Mouse (Mus musculus) frontal cortex, postnatal 10 days (tissue): ENCODE measurements around the gene Rdh5.

Experiments
- DNase-seq, 2 experiments: peaks; one replicate each; pipeline ENCODE4 v3.0.0; 2022; ENCODE audit warnings: low spot score in 2 of 2, mixed read lengths in 1 of 2

Rdh5 gene

DNA sequence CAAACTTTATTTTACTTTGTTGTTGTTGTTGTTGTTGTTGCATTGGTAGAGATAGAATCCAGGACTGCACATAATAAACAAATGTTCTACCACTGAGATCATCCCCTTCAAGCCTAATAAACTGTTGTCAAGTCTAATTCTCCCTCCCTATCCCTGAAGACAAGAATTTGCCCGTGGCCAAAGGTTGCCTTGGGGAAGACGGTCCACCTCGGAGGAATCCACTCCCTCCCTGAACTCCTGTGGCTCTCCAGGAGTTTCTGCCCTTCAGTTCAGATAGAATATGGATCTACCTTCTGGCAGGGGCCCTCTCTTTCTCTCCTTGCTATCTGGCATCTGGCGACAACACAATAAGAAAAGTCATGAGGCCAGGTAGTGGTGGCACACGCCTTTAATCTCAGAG, 17.9 kb downstream of the Rdh5 start:
- no peak for DNase-seq

DNA sequence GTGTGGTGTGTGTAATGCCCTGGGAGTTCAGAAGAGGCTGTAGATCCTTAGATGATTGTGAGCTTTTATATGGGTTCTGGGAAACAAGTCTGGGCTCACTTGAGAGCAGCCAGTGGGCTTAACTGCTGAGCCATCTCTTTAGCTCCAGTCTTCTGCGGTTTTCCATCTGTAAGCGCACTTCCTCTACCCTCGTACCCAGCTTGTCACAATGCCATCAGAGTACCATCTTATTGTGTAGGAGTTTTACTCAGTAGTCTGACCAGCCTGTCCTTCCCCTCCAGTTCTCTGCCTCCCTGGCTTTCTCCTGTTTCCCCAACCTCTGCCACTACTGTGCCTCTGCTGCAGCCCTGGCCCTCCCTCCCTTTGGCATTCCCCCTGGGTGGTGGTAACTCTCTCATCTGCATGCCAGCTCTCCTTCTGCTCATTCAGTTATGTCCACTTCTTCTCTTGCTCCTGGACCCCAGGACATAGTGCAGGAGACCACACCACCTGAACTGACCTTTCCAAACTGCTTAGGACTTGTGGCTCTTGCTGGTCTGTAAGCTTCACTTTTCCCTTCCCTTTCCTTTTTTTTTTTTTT, 20.2 kb downstream of the Rdh5 start:
- no peak for DNase-seq

DNA sequence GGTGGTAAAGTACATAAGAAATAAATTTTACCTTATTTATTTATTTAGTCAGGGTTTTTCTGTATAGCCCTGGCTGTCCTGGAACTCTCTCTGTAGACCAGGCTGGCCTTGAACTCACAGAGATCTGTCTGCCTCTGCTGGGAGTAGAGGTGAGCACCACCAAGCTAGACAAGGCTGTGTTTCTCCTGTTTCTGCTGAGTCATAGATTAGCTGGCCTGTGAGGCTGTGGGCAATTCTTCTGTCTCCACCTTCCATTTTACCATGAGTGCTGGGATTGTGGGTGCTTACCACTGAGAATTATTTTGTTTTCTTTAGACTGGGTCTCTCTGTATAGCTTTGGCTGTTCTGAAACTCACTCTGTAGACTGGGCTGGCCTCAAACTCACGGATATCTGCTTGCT, 21.3 kb downstream of the Rdh5 start:
- DNase-seq, result no peak

DNA sequence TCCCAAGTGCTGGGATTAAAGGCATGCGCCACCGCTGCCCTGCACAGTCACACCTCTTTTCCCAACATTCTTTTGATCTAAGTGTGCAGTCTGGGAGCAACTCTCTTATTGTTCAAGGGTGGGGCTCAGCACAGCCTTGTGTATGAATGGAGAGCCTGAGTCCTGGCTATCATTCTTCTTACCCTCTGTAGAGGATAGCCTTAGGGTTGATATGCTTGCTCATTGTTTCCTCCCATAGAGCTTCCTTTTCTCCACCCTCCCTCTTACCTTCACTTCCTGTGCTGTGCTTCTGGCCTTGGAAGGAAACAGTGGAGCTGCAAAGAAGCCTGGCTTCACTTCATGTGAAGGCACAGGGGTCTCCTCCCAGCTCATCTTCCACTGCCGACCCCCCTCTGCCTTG, 22.0 kb downstream of the Rdh5 start, which contains the start of gene Cd63:
Cd63 (plus strand) TSS at position 292 of the 400 bp plus-strand sequence.
- DNase-seq, result no peak

DNA sequence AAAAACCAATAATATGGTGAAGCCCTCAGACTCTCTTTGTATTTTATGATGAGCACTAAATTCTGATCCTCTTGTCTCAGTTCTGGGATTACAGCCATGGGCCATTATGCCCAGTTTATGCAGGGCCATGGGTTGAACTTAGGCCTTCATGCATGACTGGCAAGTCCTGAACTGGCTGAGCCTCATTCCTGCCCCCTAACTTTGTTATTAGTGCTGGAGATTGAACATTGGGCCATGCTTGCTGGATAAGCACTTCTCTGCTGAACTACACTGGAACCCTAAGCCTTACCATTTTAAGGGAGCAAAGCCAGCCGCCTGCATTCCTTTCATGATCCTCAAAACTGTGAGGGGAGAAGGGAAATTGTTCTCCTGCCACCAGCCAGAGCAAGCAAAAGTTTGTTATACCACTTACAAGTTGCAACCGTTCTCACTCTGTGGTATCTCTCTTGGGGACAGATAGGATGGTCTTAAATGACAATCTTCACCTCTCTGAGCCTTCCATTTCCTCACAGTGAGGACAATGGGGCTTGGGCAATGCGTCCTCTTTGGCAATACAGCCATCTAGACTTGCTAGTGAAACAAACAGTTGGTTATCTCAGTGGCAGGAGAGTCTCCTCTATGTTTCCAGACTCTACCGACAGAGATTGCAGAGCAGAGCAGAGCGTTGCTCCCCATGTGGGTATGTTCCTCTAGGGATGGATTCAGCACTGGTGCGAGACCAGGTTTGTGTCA, 22.8 kb downstream of the Rdh5 start:
- DNase-seq, result no peak

DNA sequence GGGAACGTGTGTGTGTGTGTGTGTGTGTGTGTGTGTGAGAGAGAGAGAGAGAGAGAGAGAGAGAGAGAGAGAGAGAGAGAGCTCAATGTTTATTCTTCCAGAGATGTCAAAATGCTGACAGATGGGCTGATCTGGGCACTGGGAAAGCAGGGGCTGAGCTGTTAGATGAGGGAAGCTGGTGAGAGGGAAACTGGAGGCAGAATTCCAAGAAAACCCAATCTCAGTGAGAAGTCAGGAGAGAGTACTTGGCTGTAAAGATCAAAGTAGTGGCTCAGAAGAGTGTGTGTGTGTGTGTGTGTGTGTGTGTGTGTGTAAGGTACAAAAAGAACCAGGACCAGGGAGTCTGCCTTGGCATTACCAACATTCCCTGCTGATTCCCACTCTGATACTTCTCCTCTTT, 25.2 kb downstream of the Rdh5 start:
- DNase-seq, result no peak

DNA sequence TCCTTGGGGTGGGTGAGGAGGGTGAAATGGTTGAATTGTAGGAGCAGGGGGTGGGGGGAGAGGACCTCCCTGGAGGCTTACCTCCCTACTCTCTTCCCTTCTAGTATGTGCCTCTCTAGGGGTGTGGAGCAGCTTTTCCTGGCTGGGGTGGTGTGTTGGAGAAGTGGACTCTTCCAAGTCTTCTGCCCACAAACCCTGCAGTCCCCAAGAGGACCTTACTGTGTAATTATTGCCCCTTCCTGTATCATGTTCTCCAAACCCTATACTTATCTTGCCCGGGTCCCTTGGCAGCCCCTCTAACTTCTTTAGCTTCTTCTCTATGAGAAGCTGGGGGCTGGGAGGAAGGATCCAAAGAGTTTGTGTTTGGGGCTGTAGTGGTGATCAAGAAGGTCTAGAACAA, 25.9 kb downstream of the Rdh5 start:
- no peak for DNase-seq

DNA sequence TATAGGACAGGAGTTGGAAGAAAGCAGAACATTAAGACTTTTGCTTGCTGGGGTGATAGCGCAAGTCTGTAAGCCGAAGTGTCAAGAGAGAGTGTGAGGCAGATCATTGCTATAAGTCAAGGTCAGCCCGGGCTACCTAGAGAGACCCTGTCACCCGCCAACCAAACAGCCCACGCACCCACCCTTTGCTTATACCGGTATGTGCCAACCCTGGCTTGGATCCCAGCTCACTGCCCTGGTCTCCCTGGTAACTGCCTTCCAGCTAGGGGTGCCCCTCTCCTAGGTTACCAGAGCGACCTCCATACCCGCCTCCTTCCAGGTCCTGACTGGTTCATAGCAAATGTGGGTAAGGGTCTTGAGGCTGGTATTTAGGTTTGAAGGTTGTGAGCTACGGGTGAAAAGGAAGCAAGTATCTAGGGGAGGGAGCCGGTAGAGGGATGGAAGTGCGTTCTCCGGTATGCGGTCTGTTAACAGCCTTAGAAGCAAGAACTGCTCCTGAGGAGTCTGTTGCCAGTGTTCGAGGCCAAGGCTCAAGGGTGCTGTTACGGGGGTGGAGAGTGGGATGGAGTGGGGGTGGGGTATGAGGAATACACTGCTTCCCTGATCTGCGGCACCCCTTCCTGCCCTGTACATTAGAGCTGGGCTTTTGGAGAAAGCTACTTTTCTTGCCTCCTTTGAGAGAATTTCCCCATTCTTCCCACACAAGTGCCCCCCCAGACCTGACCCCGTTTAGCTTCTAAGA, 26.6 kb downstream of the Rdh5 start:
- peak in 1 of 2 experiments; percentile 56 for DNase-seq

DNA sequence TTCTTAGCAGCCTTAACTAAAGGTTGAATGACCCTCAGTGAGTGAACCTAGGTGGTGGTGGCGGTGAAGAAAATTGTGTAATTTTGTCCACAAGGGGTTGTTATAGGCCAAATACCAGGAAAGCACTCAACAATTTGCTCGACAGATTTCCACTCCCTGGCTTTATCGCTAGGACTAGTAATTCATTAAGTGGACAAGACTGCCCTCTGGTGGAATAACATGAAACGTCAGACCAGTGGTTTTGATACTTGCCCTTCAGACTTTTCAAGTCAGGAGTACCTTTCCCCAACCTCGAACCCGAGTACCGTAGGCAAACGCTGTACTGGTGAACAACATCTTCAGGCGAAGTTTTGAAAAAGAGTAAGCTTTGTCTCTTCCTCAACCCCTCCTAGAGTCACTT, 27.3 kb downstream of the Rdh5 start:
- DNase-seq, result peak in 1 of 2 experiments; percentile 69

DNA sequence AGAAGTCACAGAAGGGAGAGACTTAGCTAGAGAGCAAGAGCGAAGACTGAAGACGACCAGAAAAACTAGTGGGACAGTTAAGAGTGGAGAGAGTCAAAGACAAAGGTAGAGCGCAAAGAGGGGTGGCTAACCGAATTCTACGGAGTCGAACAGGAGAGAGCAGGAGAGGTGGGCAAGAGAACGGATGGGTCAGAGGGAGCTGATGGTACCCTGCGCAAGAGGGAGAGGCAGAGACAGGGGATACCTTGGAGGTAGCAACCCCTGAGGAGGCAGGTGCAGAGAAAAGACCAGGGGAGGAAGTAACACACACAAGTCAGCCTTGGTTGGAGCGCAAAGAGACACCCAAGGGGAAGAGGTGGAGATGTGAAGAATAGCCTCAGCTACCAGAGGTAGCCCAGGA, 30.4 kb downstream of the Rdh5 start:
- DNase-seq, result no peak

DNA sequence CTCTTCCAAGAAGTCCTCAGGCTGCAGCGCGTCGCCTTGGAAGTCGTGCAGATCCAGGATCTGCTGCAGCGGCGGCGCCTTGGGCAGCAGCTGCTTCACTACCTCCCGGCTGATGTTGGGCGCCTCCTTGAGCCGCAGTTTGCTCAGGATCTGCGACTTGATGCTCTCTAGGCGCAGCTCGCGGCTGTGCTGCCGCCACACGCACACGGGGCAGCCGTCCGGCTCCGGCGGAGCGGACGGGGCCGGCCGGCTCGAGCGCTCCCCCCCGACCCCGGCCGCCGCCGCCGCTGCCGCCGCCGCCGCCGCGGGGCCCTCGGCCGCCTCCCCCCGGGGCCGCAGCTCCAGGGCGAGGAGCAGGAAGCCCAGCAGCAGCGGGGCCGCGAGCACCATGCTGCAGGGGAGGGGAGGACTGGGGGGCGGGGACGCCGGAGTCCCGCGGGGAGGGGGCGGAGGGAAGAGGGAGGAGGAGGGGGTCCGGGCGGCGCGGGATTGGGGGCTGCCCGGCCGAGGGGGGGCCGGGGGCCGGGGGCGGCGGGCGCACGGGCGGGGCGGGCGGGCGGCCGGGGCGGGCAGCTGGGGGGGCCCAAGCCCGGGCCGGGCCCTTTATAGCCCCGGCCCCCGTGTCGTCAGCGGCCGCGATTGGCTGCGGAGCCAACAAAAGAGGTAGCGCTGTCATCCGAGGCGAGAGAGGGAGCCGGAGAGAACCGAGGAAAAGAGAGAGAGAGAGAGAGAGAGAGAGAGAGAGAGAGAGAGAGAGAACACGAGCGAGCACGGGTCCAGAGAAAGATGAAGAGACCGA, 31.2 kb downstream of the Rdh5 start, which contains the start of gene Gdf11:
Gdf11 (minus strand) TSS at position 423 of the 799 bp plus-strand sequence.
- DNase-seq, result peak in 1 of 2 experiments; percentile 64

DNA sequence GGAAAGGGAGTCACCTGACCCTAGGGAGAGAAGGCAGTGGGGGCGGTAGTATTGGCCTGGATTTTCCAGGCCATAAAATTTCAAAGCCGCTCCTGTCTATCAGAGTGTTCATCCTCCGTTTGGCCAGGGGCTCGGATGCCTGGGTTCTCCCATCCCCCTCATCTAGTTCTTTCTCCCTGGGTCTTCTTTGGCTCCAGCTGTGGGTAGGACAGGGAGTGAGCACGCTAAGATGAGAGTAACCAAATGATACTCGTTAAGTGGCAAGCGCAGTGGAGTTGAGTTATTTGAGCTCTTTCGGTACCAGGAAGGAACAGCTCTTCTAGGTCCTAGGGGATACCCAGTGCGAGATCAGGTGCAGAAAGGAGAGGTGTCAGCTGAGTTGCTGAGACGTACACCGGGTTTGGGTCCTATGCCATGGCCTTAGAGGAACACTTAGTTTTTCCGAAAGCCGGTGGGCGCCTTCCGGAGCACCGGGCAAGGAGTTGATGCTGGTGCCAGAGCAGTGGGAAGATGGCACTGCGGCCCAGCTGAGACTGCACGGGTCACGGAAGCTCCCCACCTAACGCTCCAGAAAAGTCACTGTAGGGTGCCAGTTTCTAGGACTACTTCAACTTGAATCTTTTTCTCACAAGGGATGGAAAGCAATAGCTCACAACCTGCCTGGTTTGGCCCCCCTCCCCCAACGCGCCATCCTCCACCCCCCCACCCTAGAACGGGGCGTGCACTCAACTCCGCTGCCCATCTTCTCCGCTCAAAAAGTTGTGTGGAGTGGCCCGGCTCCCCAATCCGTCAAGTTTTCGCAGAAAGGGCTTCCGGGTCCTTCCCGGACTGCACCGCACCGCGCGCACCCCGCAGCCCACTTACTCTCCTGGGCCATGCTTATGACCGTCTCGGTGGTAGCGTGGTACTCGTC, 32.0 kb downstream of the Rdh5 start:
- no peak for DNase-seq

DNA sequence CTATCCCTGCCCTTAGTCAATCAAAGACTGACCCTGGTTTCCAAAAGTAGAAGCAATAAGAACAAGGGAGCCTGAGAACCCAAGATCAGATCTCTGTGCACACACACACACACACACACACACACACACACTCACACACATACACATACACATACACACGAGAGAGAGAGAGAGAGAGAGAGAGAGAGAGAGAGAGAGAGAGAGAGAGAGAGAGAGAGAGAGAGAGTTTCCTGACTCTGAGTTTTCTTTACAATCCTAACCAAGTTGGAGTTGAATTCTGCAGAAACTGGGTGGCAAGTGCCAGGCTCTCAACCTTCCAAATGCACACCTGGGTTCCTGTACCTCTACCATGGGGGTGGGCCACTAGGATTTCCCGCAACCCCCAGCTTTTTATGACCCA, 32.8 kb downstream of the Rdh5 start:
- no peak for DNase-seq

DNA sequence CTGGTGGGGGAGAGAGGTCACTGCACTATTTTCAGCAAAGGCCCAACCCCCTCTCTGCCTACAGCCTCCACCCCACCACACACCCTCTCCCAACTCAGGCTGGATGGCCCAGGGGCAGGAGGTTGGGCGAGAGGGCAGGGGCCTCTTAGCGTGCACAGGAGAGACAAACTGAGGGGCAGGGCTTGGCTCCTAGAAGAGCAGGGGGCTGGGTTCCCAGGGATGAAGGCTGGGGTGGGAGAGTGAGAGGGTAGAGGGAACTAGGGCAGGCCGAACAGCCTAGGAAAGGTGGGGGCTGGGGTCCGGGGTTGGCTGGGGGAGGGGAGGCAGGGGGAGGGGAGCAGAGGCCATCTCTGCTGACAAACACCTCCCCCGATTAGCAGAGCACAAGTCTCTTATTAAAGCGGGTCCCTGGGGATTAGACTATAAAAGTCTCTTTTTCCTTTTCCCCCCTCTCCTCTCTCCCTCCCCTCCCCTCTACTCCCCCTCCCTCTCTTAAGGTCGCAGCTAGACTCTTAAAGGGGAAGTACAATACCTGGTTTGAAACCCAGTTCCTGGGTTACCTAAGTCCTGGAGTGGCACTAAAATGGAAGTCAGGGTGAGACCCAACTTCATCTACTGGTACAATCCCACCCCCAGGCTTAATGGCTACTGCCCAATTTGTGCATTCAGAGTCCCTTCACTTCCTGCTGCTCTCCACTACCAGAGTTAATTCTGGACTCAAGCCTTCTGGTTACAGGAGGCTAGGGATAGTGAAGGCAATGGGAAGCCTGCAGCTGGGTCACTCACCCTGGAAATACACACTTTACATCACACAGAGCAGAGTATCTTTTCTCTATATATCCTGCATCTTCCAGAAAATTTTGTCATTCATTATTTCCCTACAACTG, 33.5 kb downstream of the Rdh5 start:
- no peak for DNase-seq

DNA sequence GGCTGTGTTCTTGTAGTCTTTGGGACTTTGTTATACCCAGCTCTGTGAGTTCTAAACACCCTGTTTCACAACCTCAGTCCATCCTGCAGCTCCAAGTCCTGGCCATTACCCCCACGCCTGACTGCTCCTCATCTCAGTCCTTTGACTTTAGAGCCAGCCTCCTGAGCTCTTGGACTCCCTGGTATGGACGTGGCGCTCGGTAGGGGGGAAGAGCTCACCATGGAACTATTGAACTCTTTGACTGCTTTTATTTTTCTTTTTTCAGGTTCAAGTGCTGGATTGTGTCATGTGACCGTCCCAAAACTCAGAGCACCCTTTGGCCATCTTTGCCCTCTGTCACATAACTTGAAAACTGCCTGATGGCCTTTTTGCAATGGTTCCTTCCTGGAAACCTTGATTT, 40.6 kb downstream of the Rdh5 start:
- no peak for DNase-seq

DNA sequence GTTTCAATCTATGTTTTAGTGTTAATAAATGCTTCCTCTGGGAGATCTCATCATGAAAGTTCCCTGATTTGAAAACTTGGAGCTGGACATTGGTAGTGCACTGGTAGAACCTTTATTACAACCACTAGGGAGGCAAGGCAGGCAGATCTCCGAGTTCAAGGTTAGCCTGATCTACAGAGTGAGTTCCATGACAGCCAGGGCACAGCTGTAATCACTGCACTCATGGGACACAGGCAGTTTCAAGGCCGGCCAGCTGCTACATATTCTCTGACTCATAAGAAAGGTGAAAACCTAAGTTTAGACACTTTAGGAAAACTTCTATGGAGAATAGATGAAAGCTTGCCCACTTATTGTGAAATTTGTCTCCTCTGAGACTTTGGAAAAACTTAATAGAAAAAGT, 43.9 kb downstream of the Rdh5 start:
- no peak for DNase-seq

DNA sequence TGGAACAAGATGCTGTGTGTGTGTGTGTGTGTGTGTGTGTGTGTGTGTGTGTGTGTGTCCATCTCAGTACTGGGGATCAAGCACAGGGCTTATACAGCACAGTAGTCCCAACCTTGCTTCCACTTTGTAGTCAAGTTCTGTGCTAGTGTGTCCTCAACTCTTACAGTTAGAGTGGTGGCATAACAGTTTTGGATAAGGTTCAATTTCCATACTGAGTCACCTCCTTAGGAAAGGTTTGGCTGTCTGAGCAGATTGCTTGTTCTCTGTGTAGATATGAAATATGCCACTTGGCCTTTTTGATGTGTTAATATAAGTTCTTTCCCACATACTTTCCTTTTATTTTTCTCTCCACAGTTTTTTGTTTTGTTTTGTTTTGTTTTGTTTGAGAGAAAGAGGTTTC, 44.4 kb downstream of the Rdh5 start:
- no peak for DNase-seq

DNA sequence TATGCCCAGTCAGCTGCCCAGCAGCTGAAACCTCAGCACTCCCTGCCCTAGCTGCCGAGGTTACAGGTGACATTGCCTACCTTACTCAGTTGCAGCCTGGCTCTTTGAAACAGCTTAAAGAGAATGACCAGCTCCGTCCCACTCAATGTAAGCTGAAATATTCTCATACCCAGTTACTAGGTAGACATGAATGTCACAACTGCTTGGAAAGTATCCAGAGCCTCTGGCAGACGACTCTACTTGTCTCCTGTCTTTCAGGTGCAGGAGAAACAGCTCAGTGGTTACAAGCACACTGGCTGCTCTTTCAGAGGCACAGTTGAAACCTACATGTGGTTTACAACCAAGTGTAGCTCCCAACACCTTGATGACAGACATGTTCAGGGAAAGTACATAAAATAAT, 52.3 kb downstream of the Rdh5 start:
- DNase-seq, result no peak

DNA sequence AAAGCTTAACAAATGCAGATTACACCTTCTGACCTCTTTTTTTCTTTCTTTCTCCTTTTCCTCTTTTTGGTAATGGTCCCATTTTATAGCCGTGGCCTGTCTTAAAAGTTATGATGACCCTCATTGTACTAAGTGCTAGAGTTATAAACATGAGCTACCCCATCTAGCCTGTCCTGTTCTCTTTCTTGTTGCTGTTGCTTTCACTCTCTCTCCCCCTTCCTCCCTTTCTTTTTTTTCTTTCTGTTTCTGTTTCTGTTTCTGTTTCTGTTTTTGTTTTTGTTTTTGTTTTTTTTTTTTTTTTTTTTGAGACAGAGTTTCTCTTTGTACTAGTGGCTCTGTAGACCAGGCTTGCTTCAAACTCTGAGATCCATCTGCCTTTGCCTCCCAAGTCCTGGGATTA, 56.2 kb downstream of the Rdh5 start:
- DNase-seq, result no peak

DNA sequence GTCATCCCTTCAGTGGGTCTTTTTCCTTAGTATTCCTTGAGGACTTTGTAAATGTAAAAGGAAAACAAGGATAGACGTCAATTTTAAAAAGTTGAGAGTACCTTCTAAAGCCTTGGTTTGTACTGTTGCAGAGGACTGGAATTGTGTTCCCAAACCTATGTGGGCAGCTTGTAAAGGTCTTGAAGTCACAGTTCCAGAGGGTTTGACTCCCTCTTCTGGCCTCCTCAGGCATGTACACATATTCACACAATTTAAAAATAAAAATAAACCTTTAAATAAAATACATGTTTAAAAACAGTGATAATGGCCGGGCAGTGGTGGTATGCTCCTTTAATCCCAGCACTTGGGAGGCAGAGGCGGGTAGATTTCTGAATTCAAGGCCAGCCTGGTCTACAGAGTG, 56.6 kb downstream of the Rdh5 start:
- DNase-seq, result no peak
